ENCODE assay signal across 27 mouse cellular contexts in the genomic region with DNA sequence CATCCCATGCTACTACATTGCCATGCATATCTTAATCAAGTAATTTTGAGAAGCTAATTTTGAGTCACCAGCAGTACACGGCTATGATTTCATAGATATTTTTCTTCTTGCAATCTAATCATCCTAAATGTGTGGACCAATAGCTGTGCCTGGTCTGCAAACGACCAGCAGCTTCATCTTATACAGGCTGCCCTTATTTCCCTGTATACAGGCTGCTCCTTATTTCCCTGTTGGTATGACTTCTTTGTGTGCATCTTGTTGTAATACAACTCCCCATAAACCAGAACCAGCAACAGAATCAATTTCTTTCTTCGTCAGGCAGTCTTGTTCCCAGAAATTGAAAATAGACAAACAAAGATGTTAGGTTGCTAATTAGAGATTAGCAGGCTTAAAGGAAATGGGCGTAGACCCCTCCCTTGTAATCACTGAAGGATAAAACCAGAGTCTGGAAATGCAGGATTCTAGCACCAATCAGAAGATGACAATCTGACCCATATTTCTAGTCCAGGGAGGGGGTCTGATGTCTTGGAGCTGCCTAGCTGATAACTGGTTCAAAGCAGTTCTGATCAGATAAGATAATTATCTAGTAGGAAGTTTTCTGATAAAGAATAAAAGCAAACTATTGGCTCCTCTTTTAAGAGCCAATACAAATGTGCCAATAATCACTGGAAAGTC.
A peak's percentile ranks its signal among the peaks of the same experiment; 100 is the strongest.
DNase-seq lines count a peak whose midpoint lies in the region; ATAC-seq and TF ChIP-seq lines count a peak whose summit lies in the region.
"Had no signal": no experiment of that assay in that cellular context is flagged by ENCODE, and none has a peak within 500 bp of the region (broad histone marks: within the 10 kb centered on the region; RNA-seq: fewer than 3 reads in every experiment).

No protein-coding gene starts in this region.

- H3K4me1 ChIP-seq in hindbrain, embryonic 13.5 days (replicated peaks), result no peaks in the 10 kb centered on the region
- H3K4me1 ChIP-seq in hindbrain, embryonic 11.5 days (replicated peaks; ENCODE audit: control insufficient read depth, insufficient read depth, low read length), result no peaks in the 10 kb centered on the region
- H3K4me1 ChIP-seq in midbrain, embryonic 15.5 days, result no peaks in the 10 kb centered on the region
- no peaks in the 10 kb centered on the region for H3K4me1 ChIP-seq in midbrain, embryonic 10.5 days
- H3K4me1 ChIP-seq in forebrain, embryonic 16.5 days (replicated peaks; ENCODE audit: control insufficient read depth, insufficient read depth, low read length), result peaks cover 3% of the 10 kb centered on the region; the same call in 1 of the 2 replicates
- H3K4me1 ChIP-seq in hindbrain, postnatal 0 days (ENCODE audit: insufficient read depth, low read length), result no peaks in the 10 kb centered on the region
- H3K4me1 ChIP-seq: embryonic facial prominence, embryonic 13.5 days; heart, embryonic 13.5 days; limb, embryonic 13.5 days; lung, embryonic 15.5 days had no signal

- no peak overlapping the region for H3K4me2 ChIP-seq in hindbrain, embryonic 13.5 days
- H3K4me2 ChIP-seq in hindbrain, embryonic 11.5 days (replicated peaks; ENCODE audit: low read depth, low read length), result no peak overlapping the region
- H3K4me2 ChIP-seq in midbrain, embryonic 15.5 days, result no peak overlapping the region
- no peak overlapping the region for H3K4me2 ChIP-seq in forebrain, embryonic 16.5 days (ENCODE audit: low read length)
- H3K4me2 ChIP-seq in hindbrain, postnatal 0 days (ENCODE audit: low read depth, low read length), result no peak overlapping the region
- H3K4me2 ChIP-seq: embryonic facial prominence, embryonic 13.5 days; heart, embryonic 13.5 days; limb, embryonic 13.5 days; liver, embryonic 11.5 days; lung, embryonic 15.5 days; midbrain, embryonic 12.5 days had no signal

- TF ChIP-seq CTCF in hindbrain, postnatal 0 days (IDR thresholded peaks at IDR 0.05; ENCODE audit: low read depth), result no peak

- no peak for ATAC-seq in hindbrain, embryonic 13.5 days (ENCODE audit: low FRiP score)
- ATAC-seq in hindbrain, embryonic 11.5 days (ENCODE audit: low FRiP score), result no peak
- ATAC-seq in midbrain, embryonic 15.5 days (replicated peaks), result no peak
- peak; percentile 36; the same call in 1 of the 2 replicates for ATAC-seq in forebrain, embryonic 16.5 days
- ATAC-seq in hindbrain, postnatal 0 days, result peak; percentile 53
- ATAC-seq: intestine, postnatal 0 days had no signal

- peak overlapping the region; percentile 24 for H3K27ac ChIP-seq in hindbrain, embryonic 13.5 days
- no peak overlapping the region for H3K27ac ChIP-seq in hindbrain, embryonic 11.5 days (ENCODE audit: low read depth, low read length)
- H3K27ac ChIP-seq in midbrain, embryonic 15.5 days, result 0 out of 2 replicates have a peak overlapping the region, but pooled peaks have one; percentile 3
- H3K27ac ChIP-seq in midbrain, embryonic 10.5 days (replicated peaks), result no peak overlapping the region
- peak overlapping the region; percentile 16; the same call in 1 of the 2 replicates for H3K27ac ChIP-seq in forebrain, embryonic 16.5 days (ENCODE audit: low read length)
- no peak overlapping the region for H3K27ac ChIP-seq in hindbrain, postnatal 0 days
- H3K27ac ChIP-seq: embryonic facial prominence, embryonic 13.5 days; heart, embryonic 13.5 days; left cerebral cortex, adult 2 months; limb, embryonic 13.5 days; lung, embryonic 15.5 days; midbrain, embryonic 12.5 days had no signal

- no peak for DNase-seq in hindbrain, embryonic 11.5 days (ENCODE audit: low spot score)
- DNase-seq in midbrain, embryonic 10.5 days (ENCODE audit: low spot score), result no peak
- no peak for DNase-seq in hindbrain, postnatal 0 days (ENCODE audit: low spot score)
- no peak for DNase-seq in B cell, adult 2 months
- DNase-seq: adrenal gland, postnatal 25 days; cerebellum, adult 18-20 months; cerebellum, postnatal 10 days; gastrocnemius, postnatal 10 days; heart, postnatal 10 days; kidney, adult 9 months; kidney, postnatal 10 days; right cerebral cortex, adult 18-20 months; spleen, adult 18-20 months; thymus, adult 2 months; thymus, postnatal 36 days had no signal

- H3K27me3 ChIP-seq in hindbrain, embryonic 13.5 days, result no peaks in the 10 kb centered on the region
- no peaks in the 10 kb centered on the region for H3K27me3 ChIP-seq in hindbrain, embryonic 11.5 days (ENCODE audit: control insufficient read depth, insufficient read depth, low read length)
- no peaks in the 10 kb centered on the region for H3K27me3 ChIP-seq in midbrain, embryonic 15.5 days (replicated peaks)
- H3K27me3 ChIP-seq in midbrain, embryonic 10.5 days (ENCODE audit: low read depth, poor library complexity, severe bottlenecking), result no peaks in the 10 kb centered on the region
- H3K27me3 ChIP-seq in forebrain, embryonic 16.5 days (replicated peaks; ENCODE audit: control insufficient read depth, insufficient read depth, low read length), result no peaks in the 10 kb centered on the region
- H3K27me3 ChIP-seq in hindbrain, postnatal 0 days (ENCODE audit: insufficient read depth, low read length), result no peaks in the 10 kb centered on the region
- H3K27me3 ChIP-seq: embryonic facial prominence, embryonic 13.5 days; heart, embryonic 13.5 days; limb, embryonic 13.5 days; lung, embryonic 15.5 days; midbrain, embryonic 12.5 days had no signal

- no peaks in the 10 kb centered on the region for H3K9me3 ChIP-seq in hindbrain, embryonic 13.5 days
- no peaks in the 10 kb centered on the region for H3K9me3 ChIP-seq in hindbrain, embryonic 11.5 days (ENCODE audit: control insufficient read depth, low read length)
- no peaks in the 10 kb centered on the region for H3K9me3 ChIP-seq in midbrain, embryonic 15.5 days
- H3K9me3 ChIP-seq in midbrain, embryonic 10.5 days (replicated peaks), result no peaks in the 10 kb centered on the region
- H3K9me3 ChIP-seq in forebrain, embryonic 16.5 days (ENCODE audit: control insufficient read depth, low read length), result no peaks in the 10 kb centered on the region
- H3K9me3 ChIP-seq in hindbrain, postnatal 0 days (ENCODE audit: low read length), result no peaks in the 10 kb centered on the region
- H3K9me3 ChIP-seq: embryonic facial prominence, embryonic 13.5 days; heart, embryonic 13.5 days; limb, embryonic 13.5 days; lung, embryonic 15.5 days; midbrain, embryonic 12.5 days had no signal

- H3K36me3 ChIP-seq in hindbrain, embryonic 13.5 days, result no peaks in the 10 kb centered on the region
- H3K36me3 ChIP-seq in hindbrain, embryonic 11.5 days (ENCODE audit: control insufficient read depth, insufficient read depth, low read length), result no peaks in the 10 kb centered on the region
- H3K36me3 ChIP-seq in midbrain, embryonic 15.5 days (replicated peaks), result no peaks in the 10 kb centered on the region
- H3K36me3 ChIP-seq in midbrain, embryonic 10.5 days, result no peaks in the 10 kb centered on the region
- no peaks in the 10 kb centered on the region for H3K36me3 ChIP-seq in forebrain, embryonic 16.5 days (ENCODE audit: control insufficient read depth, insufficient read depth)
- H3K36me3 ChIP-seq in hindbrain, postnatal 0 days (ENCODE audit: insufficient read depth, low read length), result no peaks in the 10 kb centered on the region
- H3K36me3 ChIP-seq: embryonic facial prominence, embryonic 13.5 days; heart, embryonic 13.5 days; limb, embryonic 13.5 days; lung, embryonic 15.5 days; midbrain, embryonic 12.5 days had no signal

- 68% methylated on average over 4 of the region's 4 CpGs for WGBS in hindbrain, embryonic 13.5 days
- 76% methylated on average over 4 of the region's 4 CpGs for WGBS in hindbrain, embryonic 11.5 days
- 47% methylated on average over 4 of the region's 4 CpGs for WGBS in midbrain, embryonic 15.5 days
- 62% methylated on average over 4 of the region's 4 CpGs for WGBS in midbrain, embryonic 10.5 days
- WGBS in forebrain, embryonic 16.5 days, result 23% methylated on average over 4 of the region's 4 CpGs
- 50% methylated on average over 4 of the region's 4 CpGs for WGBS in hindbrain, postnatal 0 days

- no peak overlapping the region for H3K9ac ChIP-seq in hindbrain, embryonic 13.5 days
- H3K9ac ChIP-seq in hindbrain, embryonic 11.5 days (ENCODE audit: low read depth, low read length), result no peak overlapping the region
- no peak overlapping the region for H3K9ac ChIP-seq in midbrain, embryonic 15.5 days
- H3K9ac ChIP-seq in forebrain, embryonic 16.5 days (replicated peaks; ENCODE audit: low read depth, low read length), result no peak overlapping the region
- no peak overlapping the region for H3K9ac ChIP-seq in hindbrain, postnatal 0 days (replicated peaks; ENCODE audit: low read length)
- H3K9ac ChIP-seq: embryonic facial prominence, embryonic 13.5 days; heart, embryonic 13.5 days; limb, embryonic 13.5 days; lung, embryonic 15.5 days; midbrain, embryonic 12.5 days had no signal

- no peak overlapping the region for H3K4me3 ChIP-seq in hindbrain, embryonic 13.5 days
- no peak overlapping the region for H3K4me3 ChIP-seq in hindbrain, embryonic 11.5 days (ENCODE audit: low read depth, low read length)
- H3K4me3 ChIP-seq in midbrain, embryonic 15.5 days, result no peak overlapping the region
- no peak overlapping the region for H3K4me3 ChIP-seq in midbrain, embryonic 10.5 days
- no peak overlapping the region for H3K4me3 ChIP-seq in forebrain, embryonic 16.5 days (replicated peaks; ENCODE audit: low read length)
- no peak overlapping the region for H3K4me3 ChIP-seq in hindbrain, postnatal 0 days (ENCODE audit: low read length)
- H3K4me3 ChIP-seq: embryonic facial prominence, embryonic 13.5 days; heart, embryonic 13.5 days; left cerebral cortex, adult 2 months; limb, embryonic 13.5 days; lung, embryonic 15.5 days; midbrain, embryonic 12.5 days; myocyte had no signal

Comparison
In these comparisons a context has a peak if more than half of its experiments do, and no peak if none do; other contexts are left out.
1. ATAC-seq: peak in forebrain, embryonic 16.5 days (single experiment) and hindbrain, postnatal 0 days (single experiment); none in hindbrain, embryonic 13.5 days (single experiment), hindbrain, embryonic 11.5 days (single experiment) and midbrain, embryonic 15.5 days (single experiment).
2. H3K27ac ChIP-seq: peak in hindbrain, embryonic 13.5 days (single experiment), midbrain, embryonic 15.5 days (single experiment) and forebrain, embryonic 16.5 days (single experiment); none in hindbrain, embryonic 11.5 days (single experiment), midbrain, embryonic 10.5 days (single experiment) and hindbrain, postnatal 0 days (single experiment).